Mouse (Mus musculus) c-Kit-positive CD71-negative TER-119-negative erythroid progenitor cells, embryonic 14.5 days (primary cell): ENCODE results near the gene Msrb3.
"Not testable (repeated sequence)": the region's sequence is repeated elsewhere in the genome, so short reads cannot be mapped to it uniquely, and the experiment has no call there.

Experiments
- DNase-seq: peaks from one replicate; pipeline ENCODE4 v3.0.0-alpha.2; 2013; ENCODE audit warnings: low read depth

Msrb3 gene

DNA sequence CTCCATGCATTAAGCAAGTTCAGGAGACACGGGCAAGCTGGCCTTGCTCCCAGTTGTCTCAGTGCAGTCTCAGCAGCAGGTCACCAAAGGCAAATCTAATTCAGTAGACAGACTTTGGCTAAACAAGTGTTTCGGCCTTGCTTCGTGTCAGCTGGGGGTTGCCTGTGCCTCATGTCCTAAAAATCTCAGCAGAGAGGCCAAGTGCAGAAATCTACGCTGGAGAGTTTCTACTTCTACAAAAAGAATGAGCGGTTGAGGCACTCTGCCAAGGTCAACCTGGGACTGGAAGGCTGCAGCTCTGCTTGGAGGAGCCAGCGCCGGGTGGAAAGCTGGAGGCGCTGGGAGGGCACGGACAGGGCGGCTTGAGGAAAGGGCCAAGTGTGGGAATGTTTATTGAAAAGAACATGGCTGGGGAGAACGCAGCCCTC is 147.6 kb downstream of the Msrb3 start:
- DNase-seq, result no peak

- not testable (repeated sequence) for DNase-seq
Measured at GRCm38 (mm10) chr10:120749556-120749955, 149.3 kb downstream of the Msrb3 start.

GRCm38 (mm10) chr10:120748156-120748555 is 150.7 kb downstream of the Msrb3 start:
- no peak for DNase-seq

DNA sequence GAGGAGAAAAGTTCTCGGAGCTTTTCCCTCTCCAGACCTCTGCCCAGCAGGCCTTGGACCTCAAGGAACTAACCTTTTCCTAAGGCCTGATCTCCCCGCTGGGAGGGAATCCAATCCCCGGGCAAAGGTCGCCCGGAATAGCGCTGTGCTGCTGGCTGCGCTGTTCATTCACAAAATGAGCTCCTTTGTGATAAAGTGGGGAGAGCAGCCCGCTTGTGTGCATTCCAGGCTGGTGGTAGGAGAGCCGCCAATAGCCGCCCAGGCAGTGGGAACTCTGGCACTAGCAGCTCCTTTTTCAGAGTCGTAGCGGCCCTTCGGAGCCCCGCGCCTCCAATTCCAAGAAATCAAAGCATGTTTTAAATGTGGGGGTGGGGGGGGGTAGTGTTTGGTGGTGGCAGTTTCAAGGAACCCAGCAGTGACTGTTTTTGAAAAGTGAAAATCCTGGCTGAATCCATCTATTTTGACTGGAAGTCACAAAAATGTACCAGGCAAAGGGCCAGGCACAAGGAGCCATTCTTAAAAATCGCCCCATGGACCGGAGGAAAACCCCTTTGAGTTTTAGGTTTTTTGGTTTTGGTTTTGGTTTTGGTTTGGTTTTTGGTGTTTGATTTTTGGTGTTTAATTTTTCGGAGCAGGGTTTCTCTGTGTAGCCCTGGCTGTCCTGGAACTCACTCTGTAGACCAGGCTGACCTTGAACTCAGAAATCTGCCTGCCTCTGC is 153.6 kb downstream of the Msrb3 start:
- DNase-seq, result no peak

- no peak for DNase-seq
Measured at GRCm38 (mm10) chr10:120744441-120745137, 154.3 kb downstream of the Msrb3 start.

DNA sequence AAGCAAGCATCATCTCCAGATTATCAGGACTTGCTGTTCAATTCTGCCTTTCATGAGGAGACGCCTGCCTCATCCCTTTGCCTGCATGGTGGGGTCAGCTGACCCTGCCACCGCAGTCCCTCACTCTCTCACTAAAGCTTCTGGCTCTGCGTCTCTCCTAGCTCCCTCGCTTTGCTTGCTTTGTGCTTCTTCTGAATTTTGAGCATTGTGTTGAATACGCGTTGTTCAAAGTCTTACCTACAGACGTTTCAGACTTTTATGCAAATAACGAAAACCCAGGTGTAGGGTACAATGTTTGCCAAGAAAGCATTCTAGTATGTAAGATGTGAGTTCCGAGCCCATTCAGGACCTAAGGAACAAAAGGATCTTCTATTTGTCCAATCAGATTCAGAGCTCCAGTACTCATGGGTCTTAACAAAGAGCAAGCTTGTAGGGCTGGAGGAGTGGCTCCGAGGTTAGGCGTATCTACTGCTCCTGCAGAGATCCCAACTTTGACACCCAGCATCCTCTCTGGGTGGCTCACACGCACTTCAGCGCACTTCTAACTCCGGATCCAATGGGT is 162.3 kb downstream of the Msrb3 start:
- DNase-seq, result no peak

DNA sequence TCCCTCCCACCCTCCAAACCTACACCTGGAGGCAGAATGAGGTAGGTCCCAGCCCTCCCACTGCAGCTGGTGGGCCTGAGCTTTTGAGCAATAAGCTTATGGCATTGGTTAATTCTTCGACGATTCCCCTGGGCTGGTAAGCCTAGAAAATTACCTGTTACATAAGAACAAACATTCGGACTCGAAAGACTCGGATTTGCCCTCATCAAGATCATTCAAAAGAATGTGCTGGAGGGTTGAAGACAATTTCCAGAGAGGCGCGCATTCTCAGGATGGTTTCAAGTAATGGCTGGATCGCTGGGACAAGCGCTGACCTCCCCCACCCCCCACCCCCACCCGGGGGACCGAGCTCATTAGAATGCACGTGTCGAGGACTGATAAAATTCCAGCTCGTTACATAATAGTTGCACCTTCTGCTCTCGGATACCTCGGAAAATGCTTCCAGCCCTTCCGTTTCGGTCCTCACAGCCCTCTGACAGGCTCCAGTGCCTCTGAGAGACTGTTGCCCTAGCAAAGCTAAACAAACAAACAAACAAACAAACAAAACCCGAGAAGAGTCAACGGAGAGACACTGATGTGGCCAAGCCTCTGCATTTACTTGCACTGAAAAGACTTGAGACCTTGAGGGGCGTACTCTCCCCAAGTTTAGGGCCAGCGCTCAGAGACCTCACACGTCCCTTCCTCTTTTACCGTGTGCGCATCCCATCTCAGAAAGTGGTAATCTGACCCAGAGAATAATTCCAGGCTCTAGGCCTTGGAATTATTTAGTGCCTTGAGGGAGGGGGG is 163.0 kb downstream of the Msrb3 start:
- DNase-seq, result no peak

DNA sequence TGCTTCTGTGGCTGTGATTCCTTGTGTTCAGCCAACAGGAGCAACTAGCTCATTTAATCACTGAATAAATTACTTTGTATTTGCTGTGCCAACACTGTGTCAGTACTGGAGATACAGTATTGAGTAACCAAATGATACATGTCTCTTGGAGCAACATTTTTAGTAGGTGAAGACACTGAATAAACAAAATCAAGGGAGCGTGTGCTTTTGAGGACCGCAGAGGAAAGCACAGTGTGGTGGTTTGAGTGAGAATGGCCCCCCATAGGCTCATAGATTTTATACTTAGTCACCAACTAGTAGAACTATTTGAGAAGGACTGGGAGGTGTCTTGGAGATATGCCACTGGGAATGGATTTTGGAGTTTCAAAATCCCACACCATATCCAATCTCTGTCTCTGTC is 164.5 kb downstream of the Msrb3 start:
- DNase-seq, result no peak
